Mouse (Mus musculus) C2C12 (cell line): Measurements from ENCODE around the gene Pam. TPM values are rescaled to one million over a fixed set of nuclear protein-coding genes. Genes with fewer than 3 reads are reported as not detected.

Experiments used
- H3K27me3 ChIP-seq: one replicate; pipeline ENCODE4 v1.6.1; 2011; ENCODE audit not compliant: control insufficient read depth, insufficient read depth, insufficient read length
- H3K36me3 ChIP-seq: one replicate; pipeline ENCODE4 v1.6.1; 2011; ENCODE audit not compliant: control insufficient read depth, insufficient read depth
- H3K4me3 ChIP-seq: one replicate; pipeline ENCODE4 v1.5.1; 2011; ENCODE audit warnings: mild to moderate bottlenecking, control low read depth; ENCODE audit not compliant: poor library complexity, insufficient read depth, severe bottlenecking
- H3K79me2 ChIP-seq: one replicate; pipeline ENCODE4 v1.6.1; 2011; ENCODE audit not compliant: control insufficient read depth, insufficient read depth
- H3K79me3 ChIP-seq: one replicate; pipeline ENCODE4 v1.6.1; 2011; ENCODE audit warnings: low read depth, control low read depth
- H3ac ChIP-seq: one replicate; pipeline ENCODE3; 2011; ENCODE audit warnings: low read depth; ENCODE audit not compliant: control insufficient read depth, insufficient read length
- CEBPB ChIP-seq: IDR thresholded peaks from one replicate; pipeline ENCODE4 v1.6.1; 2011; ENCODE audit warnings: low read depth, mild to moderate bottlenecking, control low read depth, moderate library complexity
- CTCF ChIP-seq: IDR thresholded peaks from one replicate; pipeline ENCODE4 v1.5.1; 2011; ENCODE audit not compliant: control insufficient read depth, insufficient read depth, insufficient read length
- FOSL1 ChIP-seq: IDR thresholded peaks from one replicate; pipeline ENCODE4 v1.8.0; 2011; ENCODE audit warnings: mild to moderate bottlenecking, low read length; ENCODE audit not compliant: poor library complexity, insufficient read depth, severe bottlenecking
- MAX ChIP-seq: IDR thresholded peaks from one replicate; pipeline ENCODE4 v1.6.1; 2011; ENCODE audit warnings: mild to moderate bottlenecking, control low read depth
- MYOD1 ChIP-seq: IDR thresholded peaks from one replicate; pipeline ENCODE4 v1.6.1; 2011; ENCODE audit warnings: low read depth; ENCODE audit not compliant: control insufficient read depth, insufficient read length
- MYOG ChIP-seq: IDR thresholded peaks from one replicate; pipeline ENCODE4 v1.6.1; 2011; ENCODE audit not compliant: control insufficient read depth, insufficient read length; ENCODE audit errors: extremely low read depth
- USF1 ChIP-seq: IDR thresholded peaks from one replicate; pipeline ENCODE4 v1.6.1; 2011; ENCODE audit warnings: low read depth, mild to moderate bottlenecking, control low read depth, moderate library complexity
- polyA plus RNA-seq: library from polyadenylated mRNA; unstranded; fragments of >200 nt; fragmentation: generic; extraction: Trizol; gene quantifications from one replicate; pipeline ENCODE4 v1.2.1, GENCODE M21; 2012; ENCODE audit warnings: missing spikeins

The Pam gene
- polyA plus RNA-seq, 1 experiment, result 27.6 TPM

DNA sequence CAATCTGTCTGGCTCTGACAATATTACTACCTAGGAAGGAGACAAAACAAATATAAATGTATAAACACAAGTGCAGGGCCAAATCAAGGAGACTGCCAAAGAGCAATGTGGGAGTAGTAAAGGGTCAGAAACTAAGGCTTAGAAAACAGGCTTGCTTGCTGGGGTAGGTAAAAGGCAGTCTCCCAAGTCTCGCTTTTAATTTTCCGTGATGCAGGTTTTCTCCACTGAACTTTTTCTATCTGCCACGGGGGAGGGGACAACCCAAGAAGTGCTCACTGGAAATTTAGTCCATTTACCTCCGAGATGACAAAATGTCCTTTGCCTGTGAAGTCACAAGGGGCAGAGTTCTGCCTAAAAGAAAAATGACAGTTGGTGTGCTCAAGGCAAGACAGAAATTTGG lies 21.6 kb downstream of the Pam start:
- Histone ChIP-seq H3K27me3 (no peaks in the 10 kb centered on the region), H3K79me2 (no peaks in the 10 kb centered on the region), H3K4me3 (no peak overlapping the region), H3K36me3 (peaks cover 4% of the 10 kb centered on the region), H3ac (no peak overlapping the region), H3K79me3 (peaks cover 8% of the 10 kb centered on the region)
- TF ChIP-seq MYOD1, result no peak
- TF ChIP-seq USF1, result no peak
- TF ChIP-seq FOSL1, result no peak
- TF ChIP-seq MYOG, result no peak
- TF ChIP-seq CTCF, result no peak
- no peak for TF ChIP-seq MAX
- TF ChIP-seq CEBPB, result no peak

DNA sequence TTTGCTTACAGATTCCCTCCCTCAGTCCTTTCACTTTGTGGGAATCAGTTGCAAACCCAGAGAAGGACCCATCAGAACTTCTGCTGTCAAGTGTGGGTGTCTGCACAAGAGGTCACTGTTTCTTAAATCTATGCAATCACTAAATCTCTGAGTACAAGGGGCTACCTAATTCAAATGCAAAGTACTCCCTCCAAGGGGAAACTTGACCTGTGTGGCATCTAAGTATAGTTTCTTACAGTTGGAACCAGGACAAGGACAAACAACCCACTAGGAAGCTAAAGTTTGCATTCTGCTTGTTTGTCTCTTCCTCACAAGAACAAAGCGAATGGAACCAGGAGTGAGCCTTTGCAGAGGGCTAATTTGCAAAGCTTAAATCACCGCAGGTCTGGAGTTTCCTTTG lies 22.3 kb downstream of the Pam start:
- peaks cover 5% of the 10 kb centered on the region for H3K79me3 ChIP-seq
- H3K79me2 ChIP-seq, result no peaks in the 10 kb centered on the region
- no peak overlapping the region for H3ac ChIP-seq
- no peaks in the 10 kb centered on the region for H3K27me3 ChIP-seq
- H3K36me3 ChIP-seq, result peaks cover 4% of the 10 kb centered on the region
- H3K4me3 ChIP-seq, result no peak overlapping the region
- no peak for TF ChIP-seq USF1
- TF ChIP-seq MYOG, result no peak
- no peak for TF ChIP-seq MAX
- TF ChIP-seq MYOD1, result no peak
- no peak for TF ChIP-seq FOSL1
- TF ChIP-seq CTCF, result no peak

DNA sequence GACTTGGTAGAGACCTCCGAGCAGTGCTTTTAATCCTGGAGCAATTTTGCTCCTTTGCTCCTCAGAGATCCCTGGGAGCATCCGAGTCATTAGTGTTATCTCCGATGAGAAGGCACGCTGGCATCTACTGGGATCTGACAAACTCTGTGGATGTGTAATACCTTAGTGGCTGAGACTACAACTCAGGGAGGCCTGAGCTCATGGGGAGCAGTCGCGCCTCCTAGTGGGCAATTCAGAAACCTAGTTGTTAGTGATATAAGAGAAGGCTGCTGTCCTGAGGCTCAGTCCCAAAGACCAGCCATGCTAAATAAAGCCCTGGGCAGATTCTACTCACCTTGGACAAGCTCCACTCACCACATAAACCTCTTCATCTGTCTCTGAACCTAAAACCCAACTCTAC lies 23.4 kb downstream of the Pam start:
- Histone ChIP-seq H3K4me3 (no peak overlapping the region), H3K79me3 (peaks cover 3% of the 10 kb centered on the region), H3K36me3 (peaks cover 4% of the 10 kb centered on the region), H3K27me3 (no peaks in the 10 kb centered on the region), H3ac (no peak overlapping the region), H3K79me2 (no peaks in the 10 kb centered on the region)
- TF ChIP-seq MAX (no peak), MYOG (no peak), MYOD1 (no peak), USF1 (no peak), CEBPB (no peak), FOSL1 (no peak), CTCF (peak; percentile 8)

DNA sequence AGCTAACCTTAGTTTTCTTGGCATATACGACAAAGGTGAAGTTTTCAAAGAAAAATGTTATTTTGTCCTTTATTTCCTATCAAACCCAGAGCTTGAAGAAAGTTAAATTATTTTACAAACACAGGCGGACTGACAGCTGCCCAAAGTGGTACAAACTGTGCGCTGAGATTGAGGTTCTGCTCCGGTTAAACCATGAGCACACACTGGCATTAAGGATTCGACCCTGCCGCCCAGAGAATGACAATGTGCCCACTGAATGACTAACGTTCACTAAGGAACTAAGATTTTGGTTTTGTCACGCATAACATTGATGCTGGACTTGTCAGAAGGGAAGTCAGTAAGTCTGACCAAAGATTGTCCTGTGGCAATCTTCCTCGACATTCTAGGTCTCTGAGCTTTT lies 24.0 kb downstream of the Pam start:
- peaks cover 3% of the 10 kb centered on the region for H3K79me3 ChIP-seq
- TF ChIP-seq MYOD1, result no peak
- TF ChIP-seq CEBPB, result no peak
- TF ChIP-seq FOSL1, result no peak
- TF ChIP-seq MAX, result no peak
- no peak for TF ChIP-seq MYOG
- H3K4me3 ChIP-seq, result no peak overlapping the region

DNA sequence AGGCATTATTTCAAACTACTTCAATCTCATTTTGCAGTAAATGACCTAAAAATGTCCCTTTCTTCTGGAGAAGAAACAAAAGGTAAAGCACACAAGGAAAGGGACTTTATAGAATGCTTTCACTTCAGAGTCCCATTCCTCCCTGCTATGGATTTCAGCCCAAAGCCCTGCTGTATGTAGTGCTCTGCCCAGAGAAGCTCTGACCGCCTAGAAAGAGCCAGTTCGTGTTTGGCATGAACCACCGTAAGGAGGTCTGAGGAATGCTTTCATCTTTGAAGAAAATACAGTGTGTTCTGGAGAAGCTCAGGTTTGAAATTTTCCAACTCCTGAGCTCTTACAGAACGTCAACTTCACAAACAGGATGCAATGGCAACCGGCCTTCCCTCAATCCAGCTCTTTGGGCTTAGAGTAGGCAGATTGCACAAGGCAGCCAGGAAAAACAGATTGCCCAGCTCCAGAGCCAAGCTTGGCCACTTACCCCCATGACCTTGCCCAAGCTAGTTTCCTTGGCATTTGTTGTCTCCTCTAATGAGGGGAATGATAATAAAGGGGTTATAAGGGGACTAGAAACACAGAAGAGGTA lies 24.6 kb downstream of the Pam start:
- H3K79me2 ChIP-seq, result no peaks in the 10 kb centered on the region
- no peak for TF ChIP-seq FOSL1
- TF ChIP-seq MAX, result no peak
- TF ChIP-seq CTCF, result no peak
- no peak for TF ChIP-seq CEBPB
- TF ChIP-seq USF1, result no peak
- TF ChIP-seq MYOG, result no peak
- no peak for TF ChIP-seq MYOD1
- peaks cover 3% of the 10 kb centered on the region for H3K79me3 ChIP-seq
- no peaks in the 10 kb centered on the region for H3K27me3 ChIP-seq
- H3K36me3 ChIP-seq, result peaks cover 4% of the 10 kb centered on the region
- no peak overlapping the region for H3ac ChIP-seq
- no peak overlapping the region for H3K4me3 ChIP-seq

More for the DNA sequence above, 24.0 kb downstream of the Pam start:
- Histone ChIP-seq H3K27me3 (no peaks in the 10 kb centered on the region), H3ac (no peak overlapping the region), H3K36me3 (peaks cover 4% of the 10 kb centered on the region), H3K79me2 (no peaks in the 10 kb centered on the region)

DNA sequence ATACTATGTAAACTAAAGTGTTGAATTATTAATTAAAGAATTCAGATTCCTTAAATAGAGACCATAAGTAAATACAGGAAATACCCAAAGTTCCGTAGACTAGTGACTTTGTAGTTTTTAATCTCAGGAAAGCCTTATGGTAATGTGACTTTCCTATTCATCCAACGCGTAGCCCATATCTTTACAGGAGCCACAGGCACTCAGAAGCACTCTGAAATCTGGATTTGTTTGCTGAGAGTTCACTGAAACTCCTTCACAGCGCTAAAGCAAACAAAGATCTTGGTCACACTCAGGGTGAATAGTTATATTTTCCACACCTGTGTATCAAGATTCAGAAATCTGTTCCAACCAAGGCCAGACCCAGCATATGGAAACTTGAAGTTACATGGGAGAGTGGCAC lies 27.3 kb downstream of the Pam start:
- Histone ChIP-seq H3K79me3 (peaks cover 3% of the 10 kb centered on the region), H3K36me3 (peaks cover 4% of the 10 kb centered on the region), H3K79me2 (no peaks in the 10 kb centered on the region), H3K27me3 (no peaks in the 10 kb centered on the region), H3ac (no peak overlapping the region), H3K4me3 (no peak overlapping the region)
- TF ChIP-seq FOSL1 (no peak), CEBPB (no peak), MAX (no peak), MYOG (no peak), CTCF (no peak)
